Mouse (Mus musculus): ENCODE data around the gene Tlr5. TPM values are rescaled to one million over a fixed set of nuclear protein-coding genes. Genes with fewer than 3 reads are reported as not detected.

The Tlr5 gene
- total and polyA plus RNA-seq, 3 experiments: not detected

- Histone ChIP-seq H3K4me3 (ENCODE audit: control insufficient read depth in 1 of 2, insufficient read depth in 1 of 2, low read depth in 2 of 2, low read length in 2 of 2) (no peak overlapping the region), H3K27ac (ENCODE audit: control insufficient read depth, low read depth, low read length) (no peak overlapping the region)
- no peak for DNase-seq (ENCODE audit: low read depth, low spot score)
Observed at GRCm38 (mm10) chr1:182937486-182938120, 17.0 kb upstream of the Tlr5 start.

DNA sequence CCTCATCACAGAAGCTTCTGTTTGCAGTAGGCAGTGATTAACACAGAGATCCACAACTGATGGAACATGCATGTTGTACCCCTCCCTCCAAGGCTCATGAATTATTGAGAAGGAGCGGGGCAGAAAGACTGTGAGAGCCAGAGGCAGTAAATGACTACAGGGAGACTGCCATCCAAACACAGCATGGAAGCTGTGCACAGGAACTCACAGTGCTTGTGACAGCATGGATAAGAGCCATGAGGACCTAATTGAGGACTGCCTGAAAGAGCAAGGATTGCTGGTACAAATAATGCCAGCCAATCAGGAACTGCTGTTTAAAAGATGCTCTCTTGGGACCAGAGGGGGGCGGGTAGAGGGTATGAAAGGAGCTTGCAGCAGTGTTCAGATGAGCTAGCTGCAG is 12.7 kb upstream of the Tlr5 start:
- TF ChIP-seq UBTF (IDR thresholded peaks at IDR 0.05; ENCODE audit: borderline replicate concordance, insufficient read depth, low read depth, low read length) (no peak), POLR2A (IDR thresholded peaks at IDR 0.05; ENCODE audit: control insufficient read depth in 1 of 2, insufficient read depth in 1 of 2, low read depth in 1 of 2, low read length in 2 of 2, poor library complexity in 1 of 2) (no peak), POLR2AphosphoS2 (IDR thresholded peaks at IDR 0.05; ENCODE audit: low read length) (no peak), MXI1 (IDR thresholded peaks at IDR 0.05; ENCODE audit: low read depth, low read length) (no peak), TCF12 (IDR thresholded peaks at IDR 0.05; ENCODE audit: low read depth, low read length) (no peak), ELF1 (IDR thresholded peaks at IDR 0.05; ENCODE audit: low read depth, low read length) (no peak), NELFE (IDR thresholded peaks at IDR 0.05; ENCODE audit: low read depth, low read length) (no peak), ZC3H11A (IDR thresholded peaks at IDR 0.05; ENCODE audit: low read depth, low read length) (no peak), CTCF (IDR thresholded peaks at IDR 0.05 in 2 of 3, conservative IDR thresholded peaks at IDR 0.05 in 1 of 3; ENCODE audit: control insufficient read depth in 1 of 3, insufficient read depth in 1 of 3, low read depth in 2 of 3, low read length in 3 of 3, poor library complexity in 1 of 3, severe bottlenecking in 1 of 3) (no peak), POLR2AphosphoS5 (IDR thresholded peaks at IDR 0.05; ENCODE audit: borderline replicate concordance, low read depth, low read length) (no peak), HCFC1 (IDR thresholded peaks at IDR 0.05; ENCODE audit: low read depth, low read length) (no peak), ZMIZ1 (IDR thresholded peaks at IDR 0.05; ENCODE audit: low read depth, low read length) (no peak), EP300 (IDR thresholded peaks at IDR 0.05; ENCODE audit: low read depth in 1 of 2, low read length in 2 of 2) (no peak), RCOR1 (IDR thresholded peaks at IDR 0.05; ENCODE audit: low read depth, low read length) (no peak), GABPA (IDR thresholded peaks at IDR 0.05; ENCODE audit: low read depth, low read length) (no peak), ZNF384 (IDR thresholded peaks at IDR 0.05; ENCODE audit: low read depth, low read length) (no peak), BHLHE40 (IDR thresholded peaks at IDR 0.05; ENCODE audit: borderline replicate concordance, low read depth, low read length) (no peak), SMC3 (IDR thresholded peaks at IDR 0.05; ENCODE audit: low read depth, low read length) (no peak), RAD21 (IDR thresholded peaks at IDR 0.05; ENCODE audit: low read depth, low read length) (no peak)
- no peaks in the 10 kb centered on the region for H3K36me3 ChIP-seq (ENCODE audit: control insufficient read depth in 1 of 2, insufficient read depth in 2 of 2, low read length in 2 of 2)
- no peaks in the 10 kb centered on the region for H3K4me1 ChIP-seq (ENCODE audit: control insufficient read depth in 1 of 2, insufficient read depth in 2 of 2, low read length in 2 of 2)
- H3K9me3 ChIP-seq (replicated peaks; ENCODE audit: insufficient read depth, low read length): no peaks in the 10 kb centered on the region
- no peak overlapping the region for H3K9ac ChIP-seq (ENCODE audit: control insufficient read depth, low read depth, low read length, poor library complexity, severe bottlenecking)
- no peaks in the 10 kb centered on the region for H3K79me2 ChIP-seq (ENCODE audit: control insufficient read depth, insufficient read depth, low read length, poor library complexity)
- no peaks in the 10 kb centered on the region; a peak in 1 of 4 replicates for H3K27me3 ChIP-seq (ENCODE audit: control insufficient read depth in 1 of 2, insufficient read depth in 2 of 2, low read length in 2 of 2)
- no peak for DNase-seq (ENCODE audit: low read depth, low spot score)
- no peak overlapping the region for H3K27ac ChIP-seq (ENCODE audit: control insufficient read depth, low read depth, low read length)
- no peak overlapping the region for H3K4me3 ChIP-seq (ENCODE audit: control insufficient read depth in 1 of 2, insufficient read depth in 1 of 2, low read depth in 2 of 2, low read length in 2 of 2)

More at GRCm38 (mm10) chr1:182937486-182938120, 17.0 kb upstream of the Tlr5 start:
- H3K4me1 ChIP-seq (ENCODE audit: control insufficient read depth in 1 of 2, insufficient read depth in 2 of 2, low read length in 2 of 2): no peaks in the 10 kb centered on the region
- H3K27me3 ChIP-seq (ENCODE audit: control insufficient read depth in 1 of 2, insufficient read depth in 2 of 2, low read length in 2 of 2): 0 out of 4 replicates have a peak, but pooled peaks cover 0 to 1% of the 10 kb centered on the region in 2 experiments
- no peak for TF ChIP-seq POLR2AphosphoS2 (IDR thresholded peaks at IDR 0.05; ENCODE audit: low read length)
- TF ChIP-seq ZMIZ1 (IDR thresholded peaks at IDR 0.05; ENCODE audit: low read depth, low read length): no peak
- no peak for TF ChIP-seq CHD1 (IDR thresholded peaks at IDR 0.05; ENCODE audit: low read depth, low read length)
- TF ChIP-seq GABPA (IDR thresholded peaks at IDR 0.05; ENCODE audit: low read depth, low read length): no peak
- TF ChIP-seq MAZ (IDR thresholded peaks at IDR 0.05; ENCODE audit: low read depth, low read length): no peak
- no peak for TF ChIP-seq MYB (IDR thresholded peaks at IDR 0.05; ENCODE audit: low read depth, low read length)
- no peak for TF ChIP-seq CHD2 (IDR thresholded peaks at IDR 0.05; ENCODE audit: low read length)
- no peak for TF ChIP-seq RCOR1 (IDR thresholded peaks at IDR 0.05; ENCODE audit: low read depth, low read length)
- TF ChIP-seq MAFK (IDR thresholded peaks at IDR 0.05; ENCODE audit: borderline replicate concordance, low read depth, low read length): no peak
- TF ChIP-seq USF2 (IDR thresholded peaks at IDR 0.05; ENCODE audit: borderline replicate concordance in 1 of 2, insufficient read depth in 1 of 2, low read depth in 1 of 2, low read length in 2 of 2): no peak
- no peak for TF ChIP-seq MXI1 (IDR thresholded peaks at IDR 0.05; ENCODE audit: low read depth, low read length)
- no peak for TF ChIP-seq TCF12 (IDR thresholded peaks at IDR 0.05; ENCODE audit: low read depth, low read length)
- TF ChIP-seq BHLHE40 (IDR thresholded peaks at IDR 0.05; ENCODE audit: borderline replicate concordance, low read depth, low read length): no peak
- TF ChIP-seq MYC (IDR thresholded peaks at IDR 0.05; ENCODE audit: low read depth, low read length): no peak
- TF ChIP-seq ZKSCAN1 (IDR thresholded peaks at IDR 0.05; ENCODE audit: low read depth, low read length): no peak
- TF ChIP-seq GATA1 (IDR thresholded peaks at IDR 0.05; ENCODE audit: low read depth, low read length): no peak
- H3K79me2 ChIP-seq (ENCODE audit: control insufficient read depth, insufficient read depth, low read length, poor library complexity): no peaks in the 10 kb centered on the region
- no peak overlapping the region for H3K9ac ChIP-seq (ENCODE audit: control insufficient read depth, low read depth, low read length, poor library complexity, severe bottlenecking)
- H3K9me3 ChIP-seq (replicated peaks; ENCODE audit: insufficient read depth, low read length): no peaks in the 10 kb centered on the region
- no peaks in the 10 kb centered on the region for H3K36me3 ChIP-seq (ENCODE audit: control insufficient read depth in 1 of 2, insufficient read depth in 2 of 2, low read length in 2 of 2)

Data from MEL (cell line).